ENCODE assay signal across 23 mouse cellular contexts in genomic region chr11:68091975-68092759, GRCm38 (mm10).
A peak's percentile ranks its signal among the peaks of the same experiment; 100 is the strongest.
DNase-seq lines count a peak whose midpoint lies in the region; ATAC-seq and TF ChIP-seq lines count a peak whose summit lies in the region.
"Had no signal": no experiment of that assay in that cellular context is flagged by ENCODE, and none has a peak within 500 bp of the region (broad histone marks: within the 10 kb centered on the region; RNA-seq: fewer than 3 reads in every experiment).

No protein-coding gene starts in this region.

- no peaks in the 10 kb centered on the region for H3K36me3 ChIP-seq in embryonic facial prominence, embryonic 14.5 days (ENCODE audit: control insufficient read depth, insufficient read depth, low read length)
- no peaks in the 10 kb centered on the region for H3K36me3 ChIP-seq in embryonic facial prominence, embryonic 10.5 days (replicated peaks)
- H3K36me3 ChIP-seq in lung, postnatal 0 days (ENCODE audit: insufficient read depth, low read length): no peaks in the 10 kb centered on the region
- H3K36me3 ChIP-seq: hindbrain, embryonic 12.5 days; intestine, embryonic 15.5 days; neural tube, embryonic 12.5 days had no signal

- peaks cover 13% of the 10 kb centered on the region; the same call in 1 of the 2 replicates for H3K4me1 ChIP-seq in embryonic facial prominence, embryonic 14.5 days (ENCODE audit: control insufficient read depth, insufficient read depth, low read length)
- peaks cover 17% of the 10 kb centered on the region for H3K4me1 ChIP-seq in embryonic facial prominence, embryonic 10.5 days
- H3K4me1 ChIP-seq in lung, postnatal 0 days (ENCODE audit: insufficient read depth, low read depth, low read length): no peaks in the 10 kb centered on the region

- no peak for ATAC-seq in embryonic facial prominence, embryonic 14.5 days (ENCODE audit: low read depth)
- no peak for ATAC-seq in lung, postnatal 0 days
- ATAC-seq in megakaryocyte-erythroid progenitor cell, adult 5-6 weeks (replicated peaks; ENCODE audit: low FRiP score, low TSS enrichment, poor library complexity, severe bottlenecking): no peak
- ATAC-seq: forebrain, embryonic 14.5 days; intestine, embryonic 15.5 days had no signal

- no peak overlapping the region for H3K27ac ChIP-seq in embryonic facial prominence, embryonic 14.5 days (replicated peaks; ENCODE audit: low read depth, low read length)
- H3K27ac ChIP-seq in embryonic facial prominence, embryonic 10.5 days (replicated peaks): no peak overlapping the region
- no peak overlapping the region for H3K27ac ChIP-seq in lung, postnatal 0 days (ENCODE audit: low read length)
- H3K27ac ChIP-seq: heart, embryonic 10.5 days; hindbrain, embryonic 12.5 days; intestine, embryonic 15.5 days; layer of hippocampus, adult 2 months; neural tube, embryonic 12.5 days had no signal

- TF ChIP-seq EP300 in lung, postnatal 0 days (IDR thresholded peaks at IDR 0.05): no peak

- H3K27me3 ChIP-seq in embryonic facial prominence, embryonic 14.5 days (replicated peaks; ENCODE audit: control insufficient read depth, insufficient read depth, low read length): no peaks in the 10 kb centered on the region
- no peaks in the 10 kb centered on the region; the same call in 1 of the 2 replicates for H3K27me3 ChIP-seq in embryonic facial prominence, embryonic 10.5 days (replicated peaks; ENCODE audit: low read depth, poor library complexity, severe bottlenecking)
- H3K27me3 ChIP-seq in lung, postnatal 0 days (replicated peaks; ENCODE audit: insufficient read depth, low read length): no peaks in the 10 kb centered on the region
- H3K27me3 ChIP-seq: hindbrain, embryonic 12.5 days; intestine, embryonic 15.5 days; neural tube, embryonic 12.5 days had no signal

- H3K4me2 ChIP-seq in embryonic facial prominence, embryonic 14.5 days (ENCODE audit: low read depth, low read length): no peak overlapping the region
- no peak overlapping the region for H3K4me2 ChIP-seq in lung, postnatal 0 days (replicated peaks; ENCODE audit: low read depth, low read length)
- H3K4me2 ChIP-seq: hindbrain, embryonic 12.5 days; intestine, embryonic 15.5 days; liver, embryonic 11.5 days; neural tube, embryonic 12.5 days had no signal

- no peak overlapping the region for H3K9ac ChIP-seq in embryonic facial prominence, embryonic 14.5 days (ENCODE audit: low read depth, low read length)
- no peak overlapping the region for H3K9ac ChIP-seq in lung, postnatal 0 days (replicated peaks; ENCODE audit: low read depth)
- H3K9ac ChIP-seq: hindbrain, embryonic 12.5 days; intestine, embryonic 15.5 days; neural tube, embryonic 12.5 days had no signal

- no peak overlapping the region for H3K4me3 ChIP-seq in embryonic facial prominence, embryonic 14.5 days (ENCODE audit: low read depth, low read length)
- H3K4me3 ChIP-seq in embryonic facial prominence, embryonic 10.5 days: no peak overlapping the region
- no peak overlapping the region for H3K4me3 ChIP-seq in lung, postnatal 0 days (ENCODE audit: low read depth, low read length)
- H3K4me3 ChIP-seq: erythroblast, embryonic 14.5 days; heart, embryonic 10.5 days; hindbrain, embryonic 12.5 days; intestine, embryonic 15.5 days; layer of hippocampus, adult 2 months; neural tube, embryonic 12.5 days had no signal

- WGBS in embryonic facial prominence, embryonic 14.5 days: 46% methylated on average over 3 of the region's 3 CpGs
- WGBS in embryonic facial prominence, embryonic 10.5 days: 71% methylated on average over 3 of the region's 3 CpGs
- 55% methylated on average over 3 of the region's 3 CpGs for WGBS in lung, postnatal 0 days

- peak; percentile 47 for DNase-seq in embryonic facial prominence, embryonic 14.5 days (ENCODE audit: low spot score)
- DNase-seq in embryonic facial prominence, embryonic 10.5 days (ENCODE audit: low spot score): no peak
- peak; percentile 47 for DNase-seq in lung, postnatal 0 days (ENCODE audit: low spot score)
- no peak for DNase-seq in lung, postnatal 25 days (ENCODE audit: low spot score)
- DNase-seq in adipocyte (ENCODE audit: low spot score): peak; percentile 30
- DNase-seq in thymus, adult 18-20 months: no peak
- no peak for DNase-seq in heart, postnatal 25 days (ENCODE audit: low spot score)
- DNase-seq: cerebellum, adult 2 months; gastrocnemius, postnatal 36 days; layer of hippocampus, postnatal 36 days; lung, adult 18-20 months; lung, postnatal 36 days; right cerebral cortex, postnatal 4 days; thymus, postnatal 14 days had no signal

- no peak for TF ChIP-seq CTCF in lung, postnatal 0 days (IDR thresholded peaks at IDR 0.05)

- H3K9me3 ChIP-seq in embryonic facial prominence, embryonic 14.5 days (ENCODE audit: control insufficient read depth, low read length): no peaks in the 10 kb centered on the region
- H3K9me3 ChIP-seq in embryonic facial prominence, embryonic 10.5 days: no peaks in the 10 kb centered on the region
- H3K9me3 ChIP-seq in lung, postnatal 0 days (ENCODE audit: low read length): no peaks in the 10 kb centered on the region
- H3K9me3 ChIP-seq: heart, embryonic 10.5 days; hindbrain, embryonic 12.5 days; intestine, embryonic 15.5 days; neural tube, embryonic 12.5 days had no signal

- intact Hi-C loops in heart, postnatal 25 days (cut with DNase I): no loop called here

Comparison
In these comparisons a context has a peak if more than half of its experiments do, and no peak if none do; other contexts are left out.
1. DNase-seq: peak in embryonic facial prominence, embryonic 14.5 days (single experiment), lung, postnatal 0 days (single experiment) and adipocyte (single experiment); none in embryonic facial prominence, embryonic 10.5 days (single experiment), lung, postnatal 25 days (single experiment), thymus, adult 18-20 months (0 of 2) and heart, postnatal 25 days (single experiment).